8 mouse cellular contexts compared by ENCODE assay signal in the genomic region with DNA sequence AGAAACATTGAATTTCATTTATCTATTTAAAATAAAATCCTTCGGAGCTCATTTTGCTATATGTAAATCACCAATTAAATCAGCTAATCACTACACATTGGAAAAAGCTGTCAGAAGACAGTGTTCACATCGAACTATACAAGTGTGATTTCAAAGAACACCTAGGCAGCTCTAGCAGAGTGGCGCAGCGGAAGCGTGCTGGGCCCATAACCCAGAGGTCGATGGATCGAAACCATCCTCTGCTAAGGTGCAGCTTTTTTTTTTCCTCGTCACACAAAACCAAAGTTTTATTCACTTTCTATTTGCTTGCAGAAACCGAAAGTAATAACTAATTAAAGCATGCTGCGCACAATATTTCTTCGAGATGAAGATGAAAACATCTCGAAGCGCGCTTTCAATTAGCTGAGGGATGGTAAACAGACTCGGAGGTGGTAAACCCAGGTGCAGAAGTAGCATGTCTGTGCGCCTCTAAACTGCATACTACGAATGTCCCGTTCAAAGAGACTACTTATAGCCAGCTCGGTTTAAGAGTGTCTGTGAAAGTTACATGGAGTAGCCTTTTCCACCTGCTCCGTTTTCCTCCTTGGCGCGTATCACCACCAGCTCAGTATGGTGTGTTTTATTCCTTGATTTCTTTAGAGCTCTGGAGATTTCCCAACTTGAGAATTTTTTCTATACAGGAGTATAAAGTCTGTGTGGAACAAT. TPM values are rescaled to one million over a fixed set of nuclear protein-coding genes. Genes with fewer than 3 reads are reported as not detected.
DNase-seq lines count a peak whose midpoint lies in the region; ATAC-seq and TF ChIP-seq lines count a peak whose summit lies in the region.

No protein-coding gene starts in this region.

- TF ChIP-seq POLR2A in small intestine, adult 2 months (IDR thresholded peaks at IDR 0.05; ENCODE audit: low read depth, low read length) = no peak

- DNase-seq in urinary bladder, adult 18-20 months (ENCODE audit: low spot score in 2 of 2) = peak; percentile 70 to 77
- no peak for DNase-seq in urinary bladder, postnatal 10 days (ENCODE audit: low spot score)
- peak; percentile 80 for DNase-seq in embryonic facial prominence, embryonic 11.5 days (ENCODE audit: low spot score)
- DNase-seq in heart, adult 11 months = peak; percentile 93
- DNase-seq in limb, embryonic 11.5 days (ENCODE audit: low spot score) = peak; percentile 89

- H3K27ac ChIP-seq in embryonic facial prominence, embryonic 11.5 days (replicated peaks; ENCODE audit: low read depth, low read length) = no peak overlapping the region
- H3K27ac ChIP-seq in intestine, postnatal 0 days (ENCODE audit: low read depth, low read length) = no peak overlapping the region
- no peak overlapping the region for H3K27ac ChIP-seq in limb, embryonic 11.5 days (replicated peaks; ENCODE audit: low read depth, low read length)
- H3K27ac ChIP-seq in midbrain, embryonic 12.5 days (replicated peaks) = no peak overlapping the region
- H3K27ac ChIP-seq in small intestine, adult 2 months (ENCODE audit: insufficient read depth, low read depth, low read length) = peak overlapping the region; percentile 4

- H3K9ac ChIP-seq in embryonic facial prominence, embryonic 11.5 days (replicated peaks; ENCODE audit: low read length) = no peak overlapping the region; the same call in 1 of the 2 replicates
- peak overlapping the region; percentile 37; the same call in 1 of the 2 replicates for H3K9ac ChIP-seq in intestine, postnatal 0 days (ENCODE audit: low read depth, low read length)
- peak overlapping the region; percentile 27; the same call in 1 of the 2 replicates for H3K9ac ChIP-seq in limb, embryonic 11.5 days (ENCODE audit: low read length)
- H3K9ac ChIP-seq in midbrain, embryonic 12.5 days (replicated peaks) = peak overlapping the region; percentile 34

- no peaks in the 10 kb centered on the region for H3K9me3 ChIP-seq in embryonic facial prominence, embryonic 11.5 days (replicated peaks; ENCODE audit: control insufficient read depth, low read length)
- H3K9me3 ChIP-seq in intestine, postnatal 0 days (ENCODE audit: control insufficient read depth) = no peaks in the 10 kb centered on the region
- H3K9me3 ChIP-seq in limb, embryonic 11.5 days (ENCODE audit: control insufficient read depth, low read length) = no peaks in the 10 kb centered on the region
- no peaks in the 10 kb centered on the region for H3K9me3 ChIP-seq in midbrain, embryonic 12.5 days

- H3K36me3 ChIP-seq in embryonic facial prominence, embryonic 11.5 days (replicated peaks; ENCODE audit: control insufficient read depth, insufficient read depth, low read depth, low read length) = no peaks in the 10 kb centered on the region
- H3K36me3 ChIP-seq in intestine, postnatal 0 days (ENCODE audit: control insufficient read depth, insufficient read depth) = no peaks in the 10 kb centered on the region
- no peaks in the 10 kb centered on the region for H3K36me3 ChIP-seq in limb, embryonic 11.5 days (ENCODE audit: control insufficient read depth, insufficient read depth, low read length)
- H3K36me3 ChIP-seq in midbrain, embryonic 12.5 days = no peaks in the 10 kb centered on the region
- H3K36me3 ChIP-seq in small intestine, adult 2 months (ENCODE audit: control insufficient read depth, insufficient read depth, low read length) = no peaks in the 10 kb centered on the region

- peak; percentile 68 for ATAC-seq in embryonic facial prominence, embryonic 11.5 days (replicated peaks; ENCODE audit: insufficient number of reproducible peaks, low FRiP score, low TSS enrichment, low read depth)
- ATAC-seq in intestine, postnatal 0 days = peak; percentile 82
- peak; percentile 73 for ATAC-seq in limb, embryonic 11.5 days (ENCODE audit: insufficient number of reproducible peaks, low FRiP score, low TSS enrichment, low read depth)
- ATAC-seq in midbrain, embryonic 12.5 days (ENCODE audit: low FRiP score, low read depth) = peak; percentile 63

- 3% methylated on average over 22 of the region's 22 CpGs for WGBS in embryonic facial prominence, embryonic 11.5 days
- WGBS in intestine, postnatal 0 days = under 1% methylated on average over 22 of the region's 22 CpGs
- WGBS in limb, embryonic 11.5 days = 2% methylated on average over 22 of the region's 22 CpGs
- 1% methylated on average over 22 of the region's 22 CpGs for WGBS in midbrain, embryonic 12.5 days
- 3% methylated on average over 22 of the region's 22 CpGs for WGBS in small intestine, adult 2 months

- no peak for TF ChIP-seq CTCF in intestine, postnatal 0 days (IDR thresholded peaks at IDR 0.05; ENCODE audit: low read depth)
- TF ChIP-seq CTCF in small intestine, adult 2 months (IDR thresholded peaks at IDR 0.05; ENCODE audit: extremely low read depth, insufficient read length, insufficient replicate concordance, low read depth, low read length) = no peak

- no peaks in the 10 kb centered on the region for H3K4me1 ChIP-seq in embryonic facial prominence, embryonic 11.5 days (ENCODE audit: control insufficient read depth, insufficient read depth, low read length)
- peaks cover 7% of the 10 kb centered on the region for H3K4me1 ChIP-seq in intestine, postnatal 0 days (replicated peaks; ENCODE audit: control insufficient read depth, insufficient read depth, low read length)
- H3K4me1 ChIP-seq in limb, embryonic 11.5 days (ENCODE audit: control insufficient read depth, insufficient read depth, low read length) = peaks cover 8% of the 10 kb centered on the region
- H3K4me1 ChIP-seq in midbrain, embryonic 12.5 days = peaks cover 12% of the 10 kb centered on the region
- peaks cover 8% of the 10 kb centered on the region; the same call in 1 of the 2 replicates for H3K4me1 ChIP-seq in small intestine, adult 2 months (ENCODE audit: control insufficient read depth, insufficient read depth, insufficient read length, low read length)

- H3K4me3 ChIP-seq in embryonic facial prominence, embryonic 11.5 days (ENCODE audit: low read depth, low read length) = peak overlapping the region; percentile 38
- H3K4me3 ChIP-seq in intestine, postnatal 0 days (ENCODE audit: low read depth, low read length) = peak overlapping the region; percentile 85
- peak overlapping the region; percentile 40 for H3K4me3 ChIP-seq in limb, embryonic 11.5 days (ENCODE audit: low read depth, low read length)
- peak overlapping the region; percentile 44 for H3K4me3 ChIP-seq in midbrain, embryonic 12.5 days
- H3K4me3 ChIP-seq in small intestine, adult 2 months (ENCODE audit: low read depth, low read length) = peak overlapping the region; percentile 10; the same call in 1 of the 2 replicates

- no peaks in the 10 kb centered on the region for H3K27me3 ChIP-seq in embryonic facial prominence, embryonic 11.5 days (ENCODE audit: control insufficient read depth, insufficient read depth, low read length)
- H3K27me3 ChIP-seq in intestine, postnatal 0 days (replicated peaks; ENCODE audit: control insufficient read depth, insufficient read depth, low read length) = no peaks in the 10 kb centered on the region
- no peaks in the 10 kb centered on the region for H3K27me3 ChIP-seq in limb, embryonic 11.5 days (ENCODE audit: control insufficient read depth, insufficient read depth, low read length)
- H3K27me3 ChIP-seq in midbrain, embryonic 12.5 days = no peaks in the 10 kb centered on the region
- H3K27me3 ChIP-seq in small intestine, adult 2 months (ENCODE audit: control insufficient read depth, insufficient read depth, low read length) = no peaks in the 10 kb centered on the region

- H3K4me2 ChIP-seq in embryonic facial prominence, embryonic 11.5 days (ENCODE audit: low read depth, low read length) = peak overlapping the region; percentile 24
- H3K4me2 ChIP-seq in intestine, postnatal 0 days (replicated peaks; ENCODE audit: low read depth) = peak overlapping the region; percentile 75
- H3K4me2 ChIP-seq in limb, embryonic 11.5 days (ENCODE audit: low read depth, severe bottlenecking) = peak overlapping the region; percentile 43
- H3K4me2 ChIP-seq in midbrain, embryonic 12.5 days (replicated peaks) = peak overlapping the region; percentile 60

RNA-seq across cellular contexts. Expression of a gene that starts 5.0 kb away (rescaled TPM):
- 4.6 TPM in 2 replicates for polyA plus RNA-seq in embryonic facial prominence, embryonic 11.5 days (2014; fragmentation: Nextera tagmentation; extraction: Ambion mirVana)
- polyA plus RNA-seq in intestine, postnatal 0 days (2015; fragmentation: Nextera tagmentation; extraction: Ambion mirVana) = 1.9 TPM in 1 of 2 replicates, not detected in the other
- polyA plus RNA-seq in limb, embryonic 11.5 days (2014; fragmentation: Nextera tagmentation; extraction: Ambion mirVana) = 2.2 and 2.9 TPM in 2 replicates
- 2.2 and 3.1 TPM in 2 replicates for polyA plus RNA-seq in midbrain, embryonic 12.5 days (2016; fragmentation: Nextera tagmentation; extraction: Ambion mirVana)
- polyA plus RNA-seq in small intestine, adult 2 months (2012; rRNA removed) = 10.7 and 15.7 TPM in 2 replicates

RNA-seq across cellular contexts. Expression of a gene that starts 5.2 kb away (rescaled TPM):
- polyA plus RNA-seq in embryonic facial prominence, embryonic 11.5 days (2014; fragmentation: Nextera tagmentation; extraction: Ambion mirVana) = 26.6 and 30.4 TPM in 2 replicates
- polyA plus RNA-seq in intestine, postnatal 0 days (2015; fragmentation: Nextera tagmentation; extraction: Ambion mirVana) = 6.1 and 12.0 TPM in 2 replicates
- 16.9 and 20.4 TPM in 2 replicates for polyA plus RNA-seq in limb, embryonic 11.5 days (2014; fragmentation: Nextera tagmentation; extraction: Ambion mirVana)
- polyA plus RNA-seq in midbrain, embryonic 12.5 days (2016; fragmentation: Nextera tagmentation; extraction: Ambion mirVana) = 21.4 and 30.7 TPM in 2 replicates
- 66.1 and 104 TPM in 2 replicates for polyA plus RNA-seq in small intestine, adult 2 months (2012; rRNA removed)

RNA-seq across cellular contexts. Expression of a gene that starts 6.5 kb away (rescaled TPM):
- polyA plus RNA-seq in embryonic facial prominence, embryonic 11.5 days (2014; fragmentation: Nextera tagmentation; extraction: Ambion mirVana) = 9.7 and 14.7 TPM in 2 replicates
- 2.4 and 2.9 TPM in 2 replicates for polyA plus RNA-seq in intestine, postnatal 0 days (2015; fragmentation: Nextera tagmentation; extraction: Ambion mirVana)
- polyA plus RNA-seq in limb, embryonic 11.5 days (2014; fragmentation: Nextera tagmentation; extraction: Ambion mirVana) = 13.2 and 15.5 TPM in 2 replicates
- polyA plus RNA-seq in midbrain, embryonic 12.5 days (2016; fragmentation: Nextera tagmentation; extraction: Ambion mirVana) = 6.0 and 10.1 TPM in 2 replicates
- 79.4 and 100 TPM in 2 replicates for polyA plus RNA-seq in small intestine, adult 2 months (2012; rRNA removed)

RNA-seq across cellular contexts. Expression of a gene that starts 10.9 kb away (rescaled TPM):
- 6.3 and 6.4 TPM in 2 replicates for polyA plus RNA-seq in embryonic facial prominence, embryonic 11.5 days (2014; fragmentation: Nextera tagmentation; extraction: Ambion mirVana)
- polyA plus RNA-seq in intestine, postnatal 0 days (2015; fragmentation: Nextera tagmentation; extraction: Ambion mirVana) = 0.51 and 0.76 TPM in 2 replicates
- 7.6 and 9.2 TPM in 2 replicates for polyA plus RNA-seq in limb, embryonic 11.5 days (2014; fragmentation: Nextera tagmentation; extraction: Ambion mirVana)
- 5.8 TPM in 2 replicates for polyA plus RNA-seq in midbrain, embryonic 12.5 days (2016; fragmentation: Nextera tagmentation; extraction: Ambion mirVana)
- polyA plus RNA-seq in small intestine, adult 2 months (2012; rRNA removed) = 4.7 and 7.1 TPM in 2 replicates

RNA-seq across cellular contexts. Expression of a gene that starts 13.1 kb away (rescaled TPM):
- not detected in 2 replicates for polyA plus RNA-seq in embryonic facial prominence, embryonic 11.5 days (2014; fragmentation: Nextera tagmentation; extraction: Ambion mirVana)
- not detected in 2 replicates for polyA plus RNA-seq in intestine, postnatal 0 days (2015; fragmentation: Nextera tagmentation; extraction: Ambion mirVana)
- polyA plus RNA-seq in limb, embryonic 11.5 days (2014; fragmentation: Nextera tagmentation; extraction: Ambion mirVana) = not detected in 2 replicates
- polyA plus RNA-seq in midbrain, embryonic 12.5 days (2016; fragmentation: Nextera tagmentation; extraction: Ambion mirVana) = not detected in 2 replicates
- not detected in 2 replicates for polyA plus RNA-seq in small intestine, adult 2 months (2012; rRNA removed)

Comparison
In these comparisons a context has a peak if more than half of its experiments do, and no peak if none do; other contexts are left out.
1. H3K4me2 ChIP-seq: peak in every context shown above with its lines; median percentile 75 in intestine, postnatal 0 days; 60 in midbrain, embryonic 12.5 days; 43 in limb, embryonic 11.5 days; 24 in embryonic facial prominence, embryonic 11.5 days.
2. H3K4me3 ChIP-seq: peak in every context shown above with its lines; median percentile 85 in intestine, postnatal 0 days; 44 in midbrain, embryonic 12.5 days; 40 in limb, embryonic 11.5 days; 38 in embryonic facial prominence, embryonic 11.5 days; 10 in small intestine, adult 2 months.